Mouse (Mus musculus): ENCODE measurements around the gene Hrk.

- no peak for TF ChIP-seq CTCF (IDR thresholded peaks at IDR 0.05; ENCODE audit: borderline replicate concordance, extremely low read depth, insufficient read depth, insufficient read length)
- TF ChIP-seq POLR2A (IDR thresholded peaks at IDR 0.05; ENCODE audit: borderline replicate concordance, extremely low read depth, insufficient read depth, insufficient read length, poor library complexity, severe bottlenecking), result no peak
Observed at GRCm38 (mm10) chr5:118175137-118175536, 10.7 kb downstream of the Hrk start.

All from brain, embryonic 14.5 days (tissue).